Mouse (Mus musculus) hindbrain, embryonic 11.5 days (tissue): ENCODE measurements around the gene Nckap5l. TPM values are rescaled to one million over a fixed set of nuclear protein-coding genes. Genes with fewer than 3 reads are reported as not detected.

Source experiments
- ATAC-seq: fragments of 200-750 bp; cut with Nextera tagmentation; 2 replicates; pipeline ENCODE4 v1.8.0; 2017; ENCODE audit warnings: mild to moderate bottlenecking, moderate TSS enrichment, moderate library complexity; ENCODE audit not compliant: low FRiP score
- DNase-seq: peaks from one replicate; pipeline ENCODE4 v3.0.0-alpha.2; 2015; ENCODE audit warnings: low spot score
- H3K27ac ChIP-seq: fragments of 300-500 bp; sonication (generic); 2 replicates; pipeline ENCODE4 v1.5.1; 2014; ENCODE audit warnings: mild to moderate bottlenecking, low read depth, low read length
- H3K27me3 ChIP-seq: fragments of 300-500 bp; sonication (generic); 2 replicates; pipeline ENCODE4 v1.6.1; 2014; ENCODE audit warnings: mild to moderate bottlenecking, low read length, moderate library complexity, mixed read lengths; ENCODE audit not compliant: control insufficient read depth, insufficient read depth
- H3K36me3 ChIP-seq: fragments of 300-500 bp; sonication (generic); 2 replicates; pipeline ENCODE4 v1.6.1; 2014; ENCODE audit warnings: mild to moderate bottlenecking, low read length, moderate library complexity, mixed read lengths; ENCODE audit not compliant: control insufficient read depth, insufficient read depth
- H3K4me1 ChIP-seq: fragments of 300-500 bp; sonication (generic); replicated peaks from 2 replicates; pipeline ENCODE4 v1.6.1; 2014; ENCODE audit warnings: low read length, mixed read lengths; ENCODE audit not compliant: control insufficient read depth, insufficient read depth
- H3K4me2 ChIP-seq: fragments of 300-500 bp; sonication (generic); replicated peaks from 2 replicates; pipeline ENCODE4 v1.6.1; 2014; ENCODE audit warnings: mild to moderate bottlenecking, low read depth, low read length
- H3K4me3 ChIP-seq: fragments of 300-500 bp; sonication (generic); 2 replicates; pipeline ENCODE4 v1.5.1; 2014; ENCODE audit warnings: low read depth, low read length
- H3K9ac ChIP-seq: fragments of 300-500 bp; sonication (generic); 2 replicates; pipeline ENCODE4 v1.6.1; 2014; ENCODE audit warnings: low read depth, low read length
- H3K9me3 ChIP-seq: fragments of 300-500 bp; sonication (generic); 2 replicates; pipeline ENCODE4 v1.6.1; 2016; ENCODE audit warnings: low read length; ENCODE audit not compliant: control insufficient read depth
- WGBS: fragments of 180-500 bp; shearing (Covaris S2); extraction: QIAGEN DNeasy Blood & Tissue Kit; methylation state at CpG from one replicate; pipeline ENCODE4 v1.1.7; 2014; 5-methylcytosine and 5-hydroxymethylcytosine counted together
- polyA plus RNA-seq: library from polyadenylated mRNA; unstranded; fragments of >200 nt; fragmentation: Nextera tagmentation; extraction: Ambion mirVana; gene quantifications from 2 replicates; pipeline ENCODE4 v1.2.1, GENCODE M21; 2014

The Nckap5l gene
- polyA plus RNA-seq, 1 experiment from 2014 or later, result 9.3 TPM

DNA sequence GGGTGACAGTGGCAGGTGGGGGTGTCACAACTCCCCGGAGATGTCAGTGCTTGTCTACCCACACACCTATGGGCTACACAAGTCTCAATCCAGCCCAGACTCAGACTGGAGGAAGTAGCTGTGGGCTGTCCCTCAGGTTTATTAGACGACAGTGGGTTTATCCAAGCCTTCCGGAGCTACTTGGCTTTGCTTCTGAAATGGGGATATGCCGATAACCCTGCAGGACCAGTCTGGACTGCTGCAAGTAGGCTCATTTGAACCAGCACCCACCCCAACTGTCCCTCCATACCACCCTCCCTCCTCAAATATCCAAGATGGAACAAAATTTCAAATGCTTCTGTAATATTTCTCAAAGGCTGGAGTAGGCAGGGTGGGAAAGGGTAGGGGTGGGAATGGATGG is 40.8 kb upstream of the Nckap5l start:
- 0 out of 2 replicates have a peak, but pooled peaks cover 4% of the 10 kb centered on the region for H3K4me1 ChIP-seq
- 88% methylated on average over 4 of the region's 4 CpGs for WGBS

DNA sequence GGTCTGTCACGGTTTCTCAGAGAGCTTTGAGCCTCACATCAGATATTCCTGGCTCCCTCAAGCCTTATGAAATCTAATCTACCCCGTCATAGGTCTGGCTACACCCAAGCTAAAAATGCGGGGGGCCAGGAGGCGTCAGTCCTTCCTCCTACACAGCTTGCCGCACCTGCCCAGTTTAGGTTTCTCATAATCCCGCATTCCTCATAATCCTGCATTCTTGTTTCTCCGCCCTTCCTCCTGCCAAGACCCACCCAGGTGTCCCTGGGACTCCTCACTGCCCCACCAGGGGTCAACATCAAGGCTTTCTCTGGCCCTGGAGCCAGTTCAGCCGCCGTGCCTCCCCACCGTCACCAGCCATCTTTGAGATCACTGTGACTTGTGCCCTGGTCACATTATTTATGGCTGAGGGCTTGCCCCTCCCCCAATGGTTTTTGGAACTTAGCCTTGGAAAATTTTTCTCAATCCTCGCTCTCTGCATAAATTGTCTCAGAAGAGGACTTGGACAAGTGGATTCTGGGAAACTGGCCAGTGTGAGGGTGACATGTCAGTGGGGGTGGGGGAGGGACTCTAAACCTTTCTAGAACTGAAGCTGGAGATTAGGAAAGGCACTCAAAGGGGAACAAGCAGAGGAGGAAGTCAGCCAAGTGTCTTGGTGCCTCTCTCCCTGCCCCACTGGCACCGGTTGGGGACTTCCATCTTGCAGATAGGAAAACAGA is 40.1 kb upstream of the Nckap5l start:
- no peak overlapping the region for H3K4me3 ChIP-seq
- 61% methylated on average over 12 of the region's 12 CpGs for WGBS
- 0 out of 2 replicates have a peak, but pooled peaks cover 4% of the 10 kb centered on the region for H3K4me1 ChIP-seq
- DNase-seq, result no peak
- no peak for ATAC-seq
- no peak overlapping the region for H3K4me2 ChIP-seq
- no peaks in the 10 kb centered on the region for H3K9me3 ChIP-seq
- no peaks in the 10 kb centered on the region for H3K36me3 ChIP-seq
- no peak overlapping the region for H3K27ac ChIP-seq
- no peaks in the 10 kb centered on the region for H3K27me3 ChIP-seq
- no peak overlapping the region for H3K9ac ChIP-seq

More for the DNA sequence above, 40.8 kb upstream of the Nckap5l start:
- H3K9me3 ChIP-seq, result no peaks in the 10 kb centered on the region
- no peak overlapping the region for H3K27ac ChIP-seq
- no peak for DNase-seq
- no peak for ATAC-seq
- H3K9ac ChIP-seq, result no peak overlapping the region
- H3K4me2 ChIP-seq, result no peak overlapping the region
- no peaks in the 10 kb centered on the region for H3K36me3 ChIP-seq
- no peak overlapping the region for H3K4me3 ChIP-seq
- no peaks in the 10 kb centered on the region for H3K27me3 ChIP-seq

DNA sequence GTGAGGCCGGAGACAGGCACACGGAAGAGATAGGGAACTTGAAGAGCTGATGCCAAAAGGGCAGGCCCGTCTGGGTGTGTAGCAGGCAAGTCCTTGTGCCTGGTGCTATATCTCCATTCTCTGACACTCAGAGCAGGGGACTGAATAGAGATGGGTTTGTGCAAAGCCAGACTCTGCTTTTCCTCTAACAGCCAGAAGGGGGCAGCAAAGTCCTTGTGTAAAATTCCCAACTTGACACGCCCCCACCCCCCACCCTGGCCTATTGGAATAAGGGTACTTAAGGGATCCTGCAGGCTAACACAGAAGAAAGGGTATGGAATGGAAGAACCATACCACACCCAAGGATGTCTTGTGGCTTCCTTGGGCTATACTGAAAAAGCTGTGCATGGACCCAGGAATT is 39.5 kb upstream of the Nckap5l start:
- peak; percentile 89 for DNase-seq
- no peaks in the 10 kb centered on the region for H3K36me3 ChIP-seq
- ATAC-seq, result peak; percentile 43
- no peak overlapping the region for H3K9ac ChIP-seq
- H3K27ac ChIP-seq, result no peak overlapping the region
- H3K4me2 ChIP-seq, result no peak overlapping the region
- 0 out of 2 replicates have a peak, but pooled peaks cover 4% of the 10 kb centered on the region for H3K4me1 ChIP-seq
- 12% methylated on average over 4 of the region's 4 CpGs for WGBS
- H3K27me3 ChIP-seq, result no peaks in the 10 kb centered on the region
- H3K9me3 ChIP-seq, result no peaks in the 10 kb centered on the region
- no peak overlapping the region for H3K4me3 ChIP-seq

DNA sequence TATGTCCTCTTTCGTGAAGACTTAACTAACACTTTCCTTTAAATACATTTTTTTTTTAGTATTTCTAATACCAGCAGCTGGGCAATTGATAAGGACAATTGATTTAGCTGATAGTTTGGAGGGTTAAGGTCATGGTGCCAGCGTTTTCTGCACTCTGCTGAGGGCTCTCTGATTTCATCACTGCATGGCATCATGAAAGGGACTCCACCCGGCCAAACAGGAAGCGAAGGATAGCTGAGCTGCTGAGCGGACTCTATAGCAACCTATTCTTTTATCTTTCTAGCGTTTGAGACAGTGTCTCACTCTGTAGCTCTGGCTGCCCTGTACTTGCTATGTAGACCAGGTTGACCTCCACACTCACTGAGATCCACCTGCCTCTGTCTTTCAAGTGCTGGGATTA is 27.2 kb upstream of the Nckap5l start:
- Histone ChIP-seq H3K36me3 (no peaks in the 10 kb centered on the region), H3K9ac (no peak overlapping the region), H3K27ac (no peak overlapping the region), H3K9me3 (no peaks in the 10 kb centered on the region), H3K4me2 (no peak overlapping the region), H3K4me1 (no peaks in the 10 kb centered on the region), H3K27me3 (no peaks in the 10 kb centered on the region), H3K4me3 (no peak overlapping the region)
- WGBS, result 76% methylated on average over 6 of the region's 6 CpGs
- ATAC-seq, result no peak
- DNase-seq, result no peak

DNA sequence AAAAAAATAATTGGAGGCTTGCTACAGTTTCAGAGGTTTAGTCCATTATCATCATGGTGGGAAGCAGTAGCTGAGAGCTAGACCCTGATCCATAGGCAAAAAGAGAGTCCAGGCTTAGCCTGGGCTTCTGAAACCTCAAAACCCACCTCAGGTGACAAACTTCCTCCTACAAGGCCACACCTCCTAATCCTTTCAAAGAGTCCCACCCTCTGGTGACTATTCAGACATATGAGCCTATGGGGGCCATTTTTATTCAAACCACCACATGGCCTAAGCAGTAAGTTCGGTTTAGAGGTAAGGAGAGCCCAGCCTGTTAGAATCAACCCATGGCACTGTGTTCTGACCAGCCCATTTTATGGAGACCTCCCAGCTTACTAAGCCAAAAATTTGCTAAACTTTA is 18.3 kb upstream of the Nckap5l start:
- Histone ChIP-seq H3K9ac (no peak overlapping the region), H3K4me2 (no peak overlapping the region), H3K9me3 (no peaks in the 10 kb centered on the region), H3K4me3 (no peak overlapping the region), H3K27ac (no peak overlapping the region), H3K36me3 (no peaks in the 10 kb centered on the region), H3K4me1 (no peaks in the 10 kb centered on the region), H3K27me3 (no peaks in the 10 kb centered on the region)
- DNase-seq, result no peak
- no peak for ATAC-seq
- 81% methylated on average over 1 of the region's 1 CpGs for whole genome bisulfite sequencing

DNA sequence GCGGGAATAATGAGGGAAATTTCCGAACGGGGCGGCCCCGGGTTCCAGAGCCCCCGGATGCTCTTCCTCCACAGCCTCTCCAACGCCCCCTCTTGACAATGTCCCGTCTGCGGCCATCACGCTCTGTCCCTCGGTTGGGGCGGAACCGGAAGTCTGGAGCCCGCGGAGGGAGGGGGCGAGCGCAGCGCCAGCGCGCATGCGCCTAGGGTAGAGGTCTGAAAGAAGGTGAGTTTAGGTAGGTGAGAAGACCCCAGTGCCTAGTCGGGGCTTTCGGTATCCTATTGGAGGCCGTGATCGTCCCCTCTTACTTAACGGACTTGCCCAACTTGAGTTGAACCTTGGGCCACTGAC is 17.0 kb upstream of the Nckap5l start, which contains the start of gene Bcdin3d:
Bcdin3d (minus strand) TSS at position 155 of the 351 bp plus-strand sequence.
- under 1% methylated on average over 26 of the region's 26 CpGs for WGBS
- Histone ChIP-seq H3K4me3 (peak within 1 kb of the TSS; percentile 51), H3K4me2 (peak within 1 kb of the TSS; percentile 63), H3K27ac (peak within 1 kb of the TSS; percentile 72), H3K9ac (peak within 1 kb of the TSS; percentile 61), H3K36me3 (no peaks in the 10 kb centered on the region), H3K9me3 (no peaks in the 10 kb centered on the region), H3K27me3 (no peaks in the 10 kb centered on the region), H3K4me1 (no peaks in the 10 kb centered on the region)
- ATAC-seq, result peak; percentile 86
- peak; percentile 96 for DNase-seq

DNA sequence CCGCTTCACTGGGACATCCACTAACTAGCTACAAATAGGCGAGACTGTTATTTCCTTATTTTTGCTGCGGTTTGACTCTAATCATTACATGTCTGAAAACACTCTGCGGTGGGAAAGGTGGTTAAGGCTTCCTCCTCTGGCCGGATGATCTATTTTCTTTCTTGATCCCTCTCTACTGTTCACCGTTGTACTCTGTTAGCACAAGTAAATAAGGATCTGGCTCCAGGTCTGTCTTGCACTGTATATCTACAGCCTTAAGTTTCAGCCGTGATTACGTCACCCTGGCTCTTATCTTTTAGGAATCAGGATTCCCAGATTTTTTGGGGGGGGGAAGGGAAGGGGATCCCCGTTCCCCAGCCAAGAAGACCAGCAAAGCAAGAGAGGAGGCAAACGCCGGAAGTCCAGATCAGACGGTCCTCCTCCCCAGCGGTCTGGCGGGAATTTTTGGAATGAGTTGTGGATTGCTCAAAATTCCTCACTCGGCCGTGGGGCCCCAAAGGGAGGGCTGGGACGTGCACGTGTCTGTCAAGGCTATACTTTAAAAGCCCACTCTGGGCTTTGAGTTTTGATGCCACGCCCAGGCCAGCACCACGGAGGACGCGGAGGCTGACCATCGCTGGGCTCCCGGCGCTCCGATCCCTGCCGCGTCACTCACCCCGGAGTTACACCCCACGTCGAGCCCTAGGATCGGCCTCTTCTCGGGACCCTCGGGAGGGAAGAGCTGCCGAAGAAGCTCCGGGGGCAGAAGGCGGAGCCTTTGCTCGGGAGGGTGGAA is 16.4 kb upstream of the Nckap5l start:
- peak; percentile 79 for ATAC-seq

DNA sequence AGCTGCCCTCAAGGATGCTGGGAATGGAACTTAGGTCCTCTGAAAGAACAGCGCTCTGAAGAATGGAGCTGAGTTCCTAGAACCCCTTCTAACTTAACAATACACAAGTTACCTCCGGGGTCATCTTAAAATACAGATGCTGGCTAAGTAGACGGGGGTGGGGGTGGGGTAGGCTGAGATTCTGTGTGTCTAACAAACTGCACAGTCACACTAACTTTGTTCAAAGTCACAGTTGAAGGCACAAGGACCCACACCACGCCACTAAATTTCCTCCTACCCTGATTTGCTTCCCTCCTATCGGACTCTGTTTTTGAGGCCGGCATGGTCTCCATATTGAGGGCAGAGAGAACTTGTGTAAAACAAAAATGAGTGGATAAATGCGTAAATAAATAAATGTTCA is 15.4 kb upstream of the Nckap5l start:
- H3K9me3 ChIP-seq, result no peaks in the 10 kb centered on the region
- WGBS, result 94% methylated on average over 7 of the region's 7 CpGs
- no peak overlapping the region for H3K4me2 ChIP-seq

More for the DNA sequence above, 16.4 kb upstream of the Nckap5l start:
- H3K4me1 ChIP-seq, result no peaks in the 10 kb centered on the region
- H3K27ac ChIP-seq, result peak overlapping the region; percentile 72
- H3K36me3 ChIP-seq, result no peaks in the 10 kb centered on the region; the same call in 1 of the 2 replicates
- no peaks in the 10 kb centered on the region for H3K9me3 ChIP-seq
- no peaks in the 10 kb centered on the region for H3K27me3 ChIP-seq
- H3K4me3 ChIP-seq, result peak overlapping the region; percentile 51
- peak overlapping the region; percentile 63 for H3K4me2 ChIP-seq
- H3K9ac ChIP-seq, result peak overlapping the region; percentile 61
- WGBS, result 6% methylated on average over 38 of the region's 38 CpGs
- peak; percentile 77 for DNase-seq

More for the DNA sequence above, 15.4 kb upstream of the Nckap5l start:
- DNase-seq (no peak), ATAC-seq (no peak)
- H3K4me3 ChIP-seq, result no peak overlapping the region
- no peak overlapping the region for H3K27ac ChIP-seq
- H3K4me1 ChIP-seq, result no peaks in the 10 kb centered on the region
- no peak overlapping the region for H3K9ac ChIP-seq
- no peaks in the 10 kb centered on the region; the same call in 1 of the 2 replicates for H3K36me3 ChIP-seq
- no peaks in the 10 kb centered on the region for H3K27me3 ChIP-seq
